Mouse (Mus musculus): ENCODE results near the gene Podnl1. TPM values are rescaled to one million over a fixed set of nuclear protein-coding genes. Genes with fewer than 3 reads are reported as not detected.
A peak's percentile ranks its signal among the peaks of the same experiment; 100 is the strongest.

Podnl1 gene
- under 1 TPM; 0.13 to 0.46 TPM for total RNA-seq (2021)
- long read RNA-seq, experiment 1, partial matches to known transcripts: 1 of 1 reads
- long read RNA-seq, experiment 1, other reads (novel, unspliced or antisense): 0 of 1 reads
- long read RNA-seq, experiment 2, partial matches to known transcripts: 0 of 1 reads
- long read RNA-seq, experiment 2, other reads (novel, unspliced or antisense): 0 of 1 reads

GRCm38 (mm10) chr8:84125656-84126055, at the start of gene Podnl1:
TSS of gene Podnl1 (plus strand) at chr8:84125989.
- peak; percentile 51 to 55 for DNase-seq

- DNase-seq: no peak
Observed at GRCm38 (mm10) chr8:84076412-84076811, 49.4 kb upstream of the Podnl1 start.

- no peak for DNase-seq
Observed at GRCm38 (mm10) chr8:84076849-84077248, 48.9 kb upstream of the Podnl1 start.

DNA sequence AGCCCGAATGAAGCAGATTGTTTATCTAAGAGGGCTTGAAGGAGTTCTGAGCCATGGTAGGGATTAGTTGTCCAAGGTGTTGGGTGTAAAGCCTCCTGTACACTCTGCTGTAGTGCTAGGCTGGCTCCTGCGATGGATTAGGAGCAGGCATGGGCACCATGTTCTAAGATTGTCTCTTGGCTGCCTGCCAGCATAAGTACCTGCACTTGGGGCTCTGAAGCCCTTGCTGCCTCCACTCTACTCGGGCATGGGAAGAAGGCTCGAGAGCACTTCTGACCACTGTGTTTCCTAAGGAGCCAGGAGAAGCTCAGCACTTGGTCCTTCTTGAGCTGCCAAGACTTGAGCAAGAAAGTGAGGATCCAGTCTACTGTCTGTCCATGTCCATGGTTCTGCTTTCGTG, 46.6 kb upstream of the Podnl1 start:
- DNase-seq: no peak

DNA sequence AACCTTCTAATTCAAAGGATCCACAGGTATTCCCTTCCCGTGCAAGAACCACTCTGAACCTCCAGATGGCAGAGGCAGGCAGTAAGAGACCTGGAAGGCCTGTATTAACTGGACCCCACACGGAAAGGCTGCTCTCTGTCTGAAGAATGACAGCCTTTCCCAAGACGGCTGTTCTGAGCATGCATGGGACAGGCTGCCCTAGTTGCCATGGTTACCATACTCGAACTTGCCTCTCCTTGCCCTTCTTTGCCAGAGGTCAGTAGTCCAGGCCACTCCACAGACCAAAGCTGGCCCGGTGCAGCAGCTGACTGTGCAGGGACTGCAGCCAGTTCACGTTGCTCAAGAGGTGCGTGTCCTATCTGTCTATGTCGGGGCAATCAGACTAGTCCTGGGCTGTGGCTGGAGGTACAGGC, 42.0 kb upstream of the Podnl1 start:
- DNase-seq: peak; percentile 47 to 62

GRCm38 (mm10) chr8:84084341-84085115, 41.3 kb upstream of the Podnl1 start:
- no peak for DNase-seq

DNA sequence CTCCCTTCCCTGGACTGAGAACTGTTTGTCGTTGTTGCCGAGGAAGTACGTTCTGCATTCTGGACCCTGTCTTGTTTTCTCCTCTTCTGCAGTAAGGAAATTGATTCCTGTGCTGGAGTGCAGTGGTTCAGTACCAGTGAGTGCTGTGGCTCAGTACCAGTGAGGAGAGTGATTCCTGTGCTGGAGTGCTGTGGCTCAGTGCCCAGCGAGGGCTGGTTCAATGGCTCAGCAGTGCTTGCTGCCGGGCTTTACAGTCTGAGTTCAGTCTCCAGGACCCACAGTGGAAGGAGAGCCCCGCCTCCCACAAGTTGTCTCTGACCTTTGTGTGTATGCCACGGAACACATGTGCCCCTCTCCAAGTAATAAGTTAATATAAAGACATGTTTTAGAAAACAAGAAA, 38.6 kb upstream of the Podnl1 start:
- no peak for DNase-seq

DNA sequence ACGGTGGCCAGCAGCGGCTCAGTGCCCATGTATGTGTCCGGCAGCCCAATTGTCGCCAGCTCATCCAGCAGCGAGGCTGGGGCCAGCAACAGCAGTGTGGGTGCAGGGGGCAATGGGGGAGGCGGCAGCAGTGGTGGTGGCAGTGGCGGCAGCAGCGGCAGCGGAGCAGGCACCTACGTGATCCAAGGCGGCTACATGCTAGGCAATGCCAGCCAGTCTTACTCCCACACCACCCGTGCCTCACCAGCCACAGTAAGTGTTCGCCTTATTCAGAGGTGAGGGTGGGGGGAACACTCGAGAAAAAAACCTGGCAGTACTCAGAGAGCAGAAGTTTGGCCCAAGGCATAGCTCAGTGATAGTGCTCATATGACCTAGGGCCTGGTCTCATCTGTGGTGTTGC, 38.0 kb upstream of the Podnl1 start:
- DNase-seq: no peak

- no peak for DNase-seq
Observed at GRCm38 (mm10) chr8:84089277-84089676, 36.5 kb upstream of the Podnl1 start.

DNA sequence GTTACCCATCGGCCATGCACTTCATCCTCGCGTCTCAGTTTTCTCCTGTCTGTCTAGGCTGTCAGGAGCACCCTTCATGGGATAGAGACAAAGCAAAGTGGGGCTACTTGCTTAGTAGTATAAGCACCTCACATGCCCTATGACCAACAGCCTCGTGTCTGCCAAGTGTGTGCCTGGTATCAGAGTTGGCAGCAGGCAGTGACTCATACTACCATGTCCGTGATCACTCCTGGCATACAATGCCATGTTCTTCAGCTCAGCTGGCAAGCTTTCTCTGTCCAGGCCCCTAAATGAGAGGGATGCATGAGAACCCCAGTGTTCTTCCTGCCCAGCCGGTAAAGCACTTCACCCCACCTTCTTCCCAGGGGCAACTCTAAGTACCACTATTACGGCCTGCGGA, 35.2 kb upstream of the Podnl1 start:
- peak; percentile 62 to 73 for DNase-seq

DNA sequence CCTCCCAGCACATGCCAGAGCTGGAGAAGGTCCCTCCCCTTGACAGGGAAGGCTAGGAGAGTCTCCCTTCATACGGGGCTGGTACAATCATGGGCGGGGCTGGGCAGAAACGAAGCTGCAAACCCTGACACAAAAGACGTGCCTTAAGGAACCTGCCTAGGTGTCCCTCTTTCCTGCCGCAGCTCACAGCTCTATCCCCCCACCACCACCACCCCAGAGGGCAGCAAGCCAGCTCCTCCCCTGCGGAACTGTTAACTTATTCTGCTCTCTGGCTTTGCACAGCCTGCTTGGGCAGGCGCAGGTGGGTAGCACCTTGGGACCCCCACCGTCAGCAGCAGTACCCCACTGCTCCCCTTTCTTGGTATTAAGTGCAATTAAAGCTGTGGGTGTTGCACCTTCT, 29.7 kb upstream of the Podnl1 start:
- DNase-seq: no peak

GRCm38 (mm10) chr8:84098376-84098775, 27.4 kb upstream of the Podnl1 start:
- no peak for DNase-seq

- DNase-seq: no peak
Observed at GRCm38 (mm10) chr8:84101476-84102270, 24.1 kb upstream of the Podnl1 start.

DNA sequence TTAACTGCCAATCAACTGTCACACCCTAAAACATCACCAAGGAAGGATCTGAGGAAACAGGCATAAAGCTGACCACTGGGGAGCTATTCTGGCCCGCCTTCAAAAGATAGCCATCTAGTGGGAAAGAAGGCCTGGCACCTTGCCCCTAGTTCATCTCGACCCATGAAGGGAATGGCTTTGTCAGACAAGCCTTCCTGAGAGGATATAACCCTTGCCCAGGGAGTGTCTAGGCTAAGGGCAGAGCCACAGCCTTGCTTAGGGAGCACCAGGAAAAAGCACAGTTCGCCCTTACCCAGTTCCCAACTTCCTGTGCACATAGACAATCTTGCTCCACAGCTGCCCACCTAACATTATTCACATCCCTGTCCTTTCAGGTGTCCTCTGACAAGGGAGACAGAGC, 22.2 kb upstream of the Podnl1 start:
- DNase-seq: peak in 1 of 2 experiments; percentile 36

- DNase-seq: peak in 1 of 2 experiments; percentile 46
Observed at GRCm38 (mm10) chr8:84104221-84104620, 21.6 kb upstream of the Podnl1 start.

DNA sequence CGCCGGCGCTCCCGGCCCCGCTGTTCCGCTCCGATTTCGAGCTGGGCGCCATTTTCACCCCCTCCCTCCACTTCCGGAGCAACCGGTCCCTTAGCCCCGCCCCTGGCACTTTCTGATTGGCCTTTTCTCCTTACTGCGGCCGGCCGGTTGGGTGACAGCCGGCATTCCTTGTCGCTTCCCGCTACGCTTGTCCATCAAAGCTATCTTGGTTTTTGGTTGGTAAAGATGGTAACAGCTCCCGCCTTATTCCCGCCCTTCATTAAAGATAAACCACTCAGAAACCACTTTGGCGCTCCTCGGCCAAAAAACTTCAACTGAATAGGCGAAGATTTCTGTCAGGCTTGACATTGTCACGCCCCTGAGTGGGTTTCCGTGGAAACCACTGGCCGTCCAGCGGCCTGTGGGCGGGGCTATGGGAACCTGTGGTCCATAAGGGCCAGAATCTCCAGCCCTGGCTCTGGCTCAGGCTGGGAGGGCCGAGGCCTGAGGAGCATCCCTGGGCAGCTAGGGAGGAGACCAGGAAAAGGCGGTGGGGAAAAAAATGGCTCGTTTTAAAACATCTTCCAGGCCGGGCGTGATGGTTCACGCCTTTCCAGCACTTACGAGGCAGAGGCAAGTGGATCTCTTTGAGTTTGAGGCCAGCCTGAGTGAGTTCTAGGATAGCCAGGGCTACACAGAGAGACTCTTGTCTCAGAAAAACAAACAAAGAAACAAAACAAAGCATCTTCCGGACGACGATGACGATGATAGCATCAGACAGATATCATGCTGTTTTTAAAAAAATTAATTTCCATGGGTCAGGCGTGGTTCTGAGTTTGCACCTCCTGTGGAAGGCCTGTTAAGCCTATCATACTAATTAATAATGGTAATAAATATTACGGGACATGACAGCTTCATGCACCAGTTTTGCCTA, 20.8 kb upstream of the Podnl1 start, which contains the start of gene Dcaf15:
TSS of gene Dcaf15 (minus strand) at position 72 of the 913 bp plus-strand sequence.
- peak; percentile 97 to 99 for DNase-seq

DNA sequence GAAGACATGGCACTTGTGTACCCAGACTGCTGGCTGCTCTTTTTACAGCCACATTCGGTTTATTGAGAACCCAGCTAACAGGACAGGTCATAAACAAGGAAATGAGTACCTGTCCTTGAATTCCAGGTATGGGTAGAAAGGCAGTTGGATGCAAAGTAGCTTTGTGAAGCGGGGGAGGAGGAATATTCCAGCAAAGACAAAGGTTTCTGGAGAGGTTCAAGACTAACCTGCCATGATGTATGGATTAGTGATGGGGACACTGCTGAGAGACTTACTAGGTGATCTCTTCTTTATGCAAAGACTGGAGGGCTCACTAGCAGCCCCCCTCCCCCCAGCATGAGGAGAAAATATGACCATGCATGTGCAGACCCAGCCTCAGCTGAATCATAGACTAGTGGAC, 20.1 kb upstream of the Podnl1 start:
- no peak for DNase-seq

DNA sequence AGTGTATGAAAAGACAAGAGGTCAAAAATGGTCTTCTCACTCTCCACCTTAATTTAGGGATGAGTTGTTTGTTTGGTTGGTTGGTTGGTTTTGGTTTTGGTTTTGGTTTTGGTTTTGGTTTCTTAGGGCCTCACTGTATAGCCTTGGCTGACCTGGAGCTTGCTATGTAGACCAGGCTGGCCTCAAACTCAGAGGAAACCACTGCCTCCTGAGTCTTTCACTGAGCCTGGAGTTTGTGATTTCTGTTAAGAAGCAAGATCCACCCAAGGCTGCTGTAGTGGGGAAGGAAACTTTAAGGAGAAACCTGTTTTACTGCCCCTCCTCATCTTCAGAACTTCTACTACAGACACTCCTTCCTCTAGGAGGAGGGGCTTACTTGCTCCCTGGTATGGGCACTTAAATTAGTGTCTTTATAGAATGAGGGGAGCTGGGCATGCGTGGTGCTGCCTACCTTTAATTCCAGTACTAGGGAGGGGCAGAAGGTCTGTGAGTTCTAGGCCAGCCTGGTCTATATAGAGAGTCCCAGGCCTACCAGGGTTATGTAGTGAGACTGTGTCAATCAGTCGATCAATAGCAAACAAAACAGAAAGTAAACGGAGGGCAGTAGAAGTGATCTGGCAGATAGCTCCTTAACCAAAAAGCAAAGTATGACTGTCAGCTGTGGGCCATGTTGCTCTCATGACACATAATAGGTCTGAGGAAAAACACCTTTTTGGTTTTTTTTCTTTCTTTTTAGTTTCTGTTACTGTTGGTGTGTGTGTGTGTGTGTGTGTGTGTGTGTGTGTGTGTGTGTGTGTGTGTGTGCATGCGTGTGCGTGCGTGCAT, 19.4 kb upstream of the Podnl1 start:
- no peak for DNase-seq

DNA sequence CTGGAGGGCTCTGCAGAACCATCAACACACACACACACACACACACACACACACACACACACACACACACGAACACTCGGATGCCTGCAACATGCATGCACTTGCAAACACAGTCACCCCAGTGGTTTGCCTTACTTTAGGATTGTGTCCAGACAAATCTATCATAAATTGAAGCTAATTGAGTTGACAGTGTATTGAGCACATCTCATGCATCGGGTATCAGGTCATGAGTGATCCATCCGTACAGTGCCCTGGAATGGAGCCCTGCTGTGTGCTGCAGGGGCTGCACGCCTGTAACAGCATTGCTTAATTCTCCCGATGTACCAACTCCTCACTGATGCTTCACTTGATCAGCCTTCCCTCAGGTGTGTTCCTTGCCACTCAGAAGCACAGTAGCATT, 10.1 kb upstream of the Podnl1 start:
- DNase-seq: no peak

DNA sequence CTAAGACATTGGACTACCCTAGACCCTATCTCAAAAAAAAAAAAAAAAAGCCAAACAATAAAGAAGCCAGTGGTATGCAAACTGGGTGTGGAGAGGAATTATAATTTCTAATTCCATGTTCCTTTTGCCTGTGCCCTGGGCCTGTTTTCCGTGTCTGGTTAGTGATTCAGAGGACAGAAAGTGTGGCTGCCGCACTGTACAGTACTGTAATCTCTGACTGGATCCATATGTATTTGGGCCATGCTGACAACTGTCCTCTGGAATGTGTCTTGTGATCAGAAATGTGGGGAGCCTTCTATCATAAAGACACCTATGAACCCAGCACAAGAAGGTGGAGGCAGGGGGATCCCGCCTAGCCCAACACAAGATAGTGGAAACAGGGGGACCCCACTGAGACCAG, 3.6 kb upstream of the Podnl1 start:
- no peak for DNase-seq

DNA sequence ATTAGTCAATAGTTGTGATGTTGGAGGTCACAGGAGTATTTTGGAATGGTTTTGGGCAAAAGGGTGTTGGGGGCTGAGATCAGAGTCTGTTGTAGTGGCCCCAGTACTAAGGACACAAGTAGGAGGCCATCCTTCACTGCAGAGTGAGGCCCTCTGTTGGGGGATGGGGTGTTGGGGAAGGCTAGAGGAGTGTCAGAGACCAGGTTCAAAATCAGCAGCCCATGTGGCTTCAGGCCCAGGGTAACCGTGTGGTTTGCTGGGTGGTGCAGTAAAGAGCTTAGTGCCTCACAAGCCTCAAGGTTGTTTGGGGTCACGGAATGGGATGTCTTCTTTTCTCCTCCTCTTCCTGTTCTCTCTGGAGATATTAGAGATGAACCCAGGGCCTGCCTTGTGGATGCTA, 953 bp downstream of the Podnl1 start:
- no peak for DNase-seq

Measured in adrenal gland, postnatal 36 days (tissue).